Mouse (Mus musculus) gastrocnemius, adult 18-20 months (tissue): ENCODE results near the gene Lrrk1. TPM values are rescaled to one million over a fixed set of nuclear protein-coding genes. Genes with fewer than 3 reads are reported as not detected.

ENCODE experiments used
- DNase-seq: peaks from one replicate; pipeline ENCODE4 v3.0.0; 2021; ENCODE audit warnings: low spot score
- total RNA-seq, 2 experiments: library from RNA; stranded (reverse); gene quantifications; 2 replicates each; pipeline ENCODE4 v1.2.3; 2021

Gene Lrrk1
- total RNA-seq, 2 experiments from 2014 or later, result 2.8 to 3.4 TPM

DNA sequence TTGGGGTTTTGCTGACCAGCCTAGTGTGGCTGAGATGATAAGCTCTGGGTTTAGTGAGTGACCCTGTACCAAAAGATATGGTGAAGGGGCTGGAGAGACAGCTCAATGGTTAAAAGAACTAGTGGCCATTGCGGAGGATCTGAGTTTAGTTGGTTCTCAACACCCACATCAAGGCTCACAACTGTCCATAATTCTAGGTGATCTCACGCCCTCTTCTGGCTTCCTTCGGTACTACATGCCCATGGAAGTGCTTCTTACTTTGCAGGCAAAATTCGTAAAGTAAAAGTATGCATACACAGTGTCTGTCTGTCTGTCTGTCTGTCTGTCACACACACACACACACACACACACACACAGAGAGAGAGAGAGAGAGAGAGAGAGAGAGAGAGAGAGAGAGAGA lies 45.8 kb downstream of the Lrrk1 start:
- peak; percentile 80 for DNase-seq

DNA sequence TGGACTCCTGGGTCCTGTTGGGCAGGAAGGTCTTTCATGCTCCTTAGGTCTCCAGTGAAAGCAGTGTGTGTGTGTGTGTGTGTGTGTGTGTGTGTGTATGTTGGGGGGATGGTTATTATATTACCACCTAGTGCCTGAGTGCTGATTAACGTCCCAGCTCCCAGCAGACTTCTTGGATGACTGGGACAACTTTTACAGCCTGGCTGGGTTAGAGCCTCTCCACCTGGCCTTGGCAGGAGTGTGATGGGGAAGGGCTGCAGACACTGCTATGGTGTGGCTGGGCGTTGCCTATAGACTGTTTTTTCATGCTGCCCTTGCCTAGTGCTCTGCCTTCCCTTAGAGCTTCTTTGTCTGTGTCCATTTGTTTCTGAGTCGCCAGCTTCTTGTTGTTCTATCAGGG lies 48.1 kb downstream of the Lrrk1 start:
- DNase-seq, result no peak

DNA sequence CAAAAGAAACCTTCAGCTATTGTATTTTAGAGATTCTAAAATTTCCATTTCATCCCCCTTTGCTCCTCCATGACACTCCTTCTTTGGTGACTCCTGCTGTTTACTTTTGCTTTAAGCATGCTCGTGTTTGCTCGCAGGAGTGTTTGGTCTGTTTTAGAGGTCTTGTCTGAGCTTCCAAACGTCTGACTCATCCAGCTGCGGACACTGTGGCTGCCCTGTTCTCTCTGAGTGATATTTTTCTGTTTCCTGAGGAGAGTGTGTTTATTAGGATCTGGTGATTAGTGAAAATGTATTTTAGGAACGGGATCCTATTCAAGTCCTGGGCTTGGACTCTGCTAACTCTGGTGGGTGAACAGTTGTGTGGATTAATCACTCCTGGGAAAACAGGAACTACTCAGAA lies 48.5 kb downstream of the Lrrk1 start:
- DNase-seq, result peak; percentile 24

DNA sequence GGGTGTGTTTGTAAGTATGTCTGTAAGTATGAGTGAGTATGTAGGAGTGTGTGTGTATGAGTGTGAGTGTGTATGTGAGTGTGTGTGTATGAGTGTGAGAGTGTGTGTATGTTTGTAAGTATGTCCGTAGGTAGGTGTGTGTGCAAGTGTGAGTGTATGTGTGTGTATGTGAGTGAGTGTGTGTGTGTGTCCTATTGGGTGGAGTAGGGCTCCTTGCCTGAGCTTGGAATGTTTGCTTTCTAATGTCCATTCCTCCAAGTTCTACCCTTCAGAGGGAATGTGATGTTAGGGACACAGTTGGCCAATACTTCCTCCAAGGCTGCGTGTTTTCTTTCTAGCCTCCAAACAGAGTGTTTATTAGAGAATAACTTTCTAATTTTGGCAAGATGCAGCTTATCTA lies 51.2 kb downstream of the Lrrk1 start:
- DNase-seq, result no peak

DNA sequence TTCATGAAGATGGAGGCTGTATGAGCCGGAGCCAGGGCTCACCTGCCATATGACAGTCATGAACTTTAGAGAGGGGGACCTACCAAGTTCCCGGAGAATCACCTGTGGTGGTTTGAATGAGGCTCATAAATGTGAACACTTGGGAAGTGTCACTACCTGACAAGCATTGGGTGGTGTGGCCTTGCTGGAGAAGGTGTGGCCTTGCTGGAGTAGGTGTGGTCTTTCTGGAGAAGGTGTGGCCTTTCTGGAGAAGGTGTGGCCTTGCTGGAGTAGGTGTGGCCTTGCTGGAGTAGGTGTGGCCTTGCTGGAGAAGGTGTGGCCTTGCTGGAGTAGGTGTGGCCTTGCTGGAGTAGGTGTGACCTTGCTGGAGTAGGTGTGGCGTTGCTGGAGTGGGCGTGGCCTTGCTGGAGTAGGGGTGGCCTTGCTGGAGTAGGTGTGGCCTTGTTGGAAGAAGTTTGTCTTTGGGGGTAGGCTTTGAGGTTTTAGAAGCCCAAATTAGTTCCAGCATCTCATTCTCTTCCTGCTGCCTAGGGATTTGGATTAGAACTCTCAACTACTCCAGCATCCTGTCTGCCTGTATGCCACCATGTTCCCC lies 54.1 kb downstream of the Lrrk1 start:
- DNase-seq, result no peak

GRCm38 (mm10) chr7:66332340-66332739 lies 55.8 kb downstream of the Lrrk1 start:
- DNase-seq, result peak; percentile 53

GRCm38 (mm10) chr7:66330610-66331009 lies 57.5 kb downstream of the Lrrk1 start:
- no peak for DNase-seq

DNA sequence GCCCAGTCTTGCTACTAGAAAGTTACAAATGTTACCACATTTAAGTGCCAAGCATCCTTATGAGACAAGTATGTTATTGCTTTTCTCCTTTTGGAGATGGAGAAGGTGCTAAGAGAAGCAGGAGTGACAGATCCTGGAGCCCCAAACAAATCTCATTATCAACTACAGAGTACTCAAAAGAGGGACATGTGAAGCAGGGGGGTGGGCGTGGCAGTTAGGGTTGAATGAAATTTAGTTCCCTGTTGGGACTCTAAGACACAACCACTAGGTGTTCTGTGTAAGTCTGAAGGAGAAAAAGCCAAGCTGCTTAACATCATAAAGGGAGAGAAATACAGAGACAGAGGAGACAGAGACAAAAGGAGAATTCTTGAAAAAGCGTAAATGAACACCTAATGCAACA lies 60.6 kb downstream of the Lrrk1 start:
- no peak for DNase-seq

GRCm38 (mm10) chr7:66325419-66326053 lies 62.6 kb downstream of the Lrrk1 start:
- DNase-seq, result no peak

DNA sequence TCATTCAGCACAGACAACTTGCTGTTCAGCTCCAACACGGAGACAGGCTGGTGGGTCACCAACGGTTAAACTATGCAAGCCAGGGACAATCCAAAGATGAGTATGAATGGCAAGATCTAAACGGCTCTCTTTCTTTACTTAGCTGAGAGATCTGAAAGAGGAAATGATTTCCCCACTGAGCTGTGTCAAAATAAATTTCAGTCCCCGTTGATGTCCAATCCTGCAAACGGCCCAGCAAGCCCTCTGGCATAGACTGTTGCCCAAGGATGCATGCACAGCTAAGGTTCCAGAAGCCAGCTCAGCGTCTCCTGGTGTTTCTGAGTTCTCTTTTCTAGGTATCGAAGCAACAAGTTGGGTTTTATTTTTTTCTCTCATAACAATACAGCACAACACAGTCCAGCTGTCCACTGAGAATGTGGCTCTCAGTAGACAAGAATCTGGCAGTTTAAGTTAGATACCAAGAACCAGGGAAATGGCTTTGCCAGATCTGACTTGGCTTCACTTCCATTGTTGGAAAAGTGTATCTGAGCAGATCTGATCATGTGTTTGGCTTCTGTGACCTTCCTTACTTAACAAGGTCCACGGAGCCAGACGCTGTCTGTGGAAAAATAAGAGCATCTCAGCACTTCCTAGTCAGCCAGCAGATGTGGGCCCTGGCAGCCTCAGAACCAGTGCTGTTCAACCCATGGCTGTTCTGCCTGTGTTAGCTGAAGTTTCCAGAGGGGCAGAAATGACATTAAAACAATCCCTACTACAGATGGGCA lies 64.7 kb downstream of the Lrrk1 start:
- DNase-seq, result peak; percentile 54

DNA sequence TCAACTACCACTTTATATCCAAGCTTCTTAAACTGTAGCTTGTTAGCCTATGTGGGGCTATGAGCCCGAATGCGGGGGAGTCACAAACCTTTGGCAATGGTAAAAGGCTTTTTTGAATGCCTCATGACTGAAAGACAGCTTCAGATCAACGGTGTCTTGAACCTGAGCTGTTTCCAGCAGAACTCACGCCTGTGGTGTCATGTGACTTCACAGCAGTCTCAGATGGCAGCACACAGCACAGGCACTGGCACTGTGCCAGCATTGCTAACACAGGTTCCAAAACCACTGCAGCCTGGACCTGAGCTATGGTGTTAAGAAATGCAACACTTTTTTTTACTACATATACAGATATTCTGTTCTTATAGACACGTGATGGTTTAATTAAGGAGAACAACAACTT lies 67.2 kb downstream of the Lrrk1 start:
- DNase-seq, result no peak

- no peak for DNase-seq
Measured at GRCm38 (mm10) chr7:66318147-66318546, 70.0 kb downstream of the Lrrk1 start.

- peak; percentile 70 for DNase-seq
Measured at GRCm38 (mm10) chr7:66310670-66311656, 77.2 kb downstream of the Lrrk1 start.

DNA sequence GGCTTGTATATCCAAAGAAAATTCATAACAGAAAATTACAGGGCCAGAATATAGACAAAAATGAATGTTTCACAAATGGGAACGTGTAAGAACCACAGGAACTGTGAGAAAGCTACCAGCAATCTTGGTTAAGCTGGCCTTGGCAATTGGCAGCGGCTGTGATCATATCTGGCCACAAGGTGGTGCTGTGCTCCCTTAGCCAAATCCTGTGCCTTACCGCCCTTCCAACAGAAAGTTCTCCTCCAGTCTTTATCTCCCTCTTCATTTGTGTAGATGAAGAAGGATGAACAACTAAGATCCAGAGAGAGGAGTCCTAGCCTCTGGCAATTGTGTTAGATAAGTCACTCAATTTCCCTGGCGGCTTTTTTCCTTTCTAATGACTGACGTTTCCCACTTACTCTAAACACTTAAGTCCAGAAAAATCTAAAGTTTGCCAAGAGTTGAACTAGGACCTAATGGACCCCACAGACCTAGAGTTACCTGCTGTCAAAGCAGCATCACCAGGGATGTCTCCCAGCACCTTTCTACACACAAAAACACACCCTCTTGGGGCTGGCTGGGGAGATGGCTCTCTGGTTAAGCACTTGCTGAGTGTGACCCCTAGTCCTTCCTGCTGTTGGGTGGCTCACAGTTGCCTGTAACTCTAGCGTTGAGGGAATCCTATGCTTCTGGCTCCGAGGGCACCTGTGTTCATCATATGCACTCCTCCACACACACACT lies 78.0 kb downstream of the Lrrk1 start:
- peak; percentile 66 for DNase-seq

DNA sequence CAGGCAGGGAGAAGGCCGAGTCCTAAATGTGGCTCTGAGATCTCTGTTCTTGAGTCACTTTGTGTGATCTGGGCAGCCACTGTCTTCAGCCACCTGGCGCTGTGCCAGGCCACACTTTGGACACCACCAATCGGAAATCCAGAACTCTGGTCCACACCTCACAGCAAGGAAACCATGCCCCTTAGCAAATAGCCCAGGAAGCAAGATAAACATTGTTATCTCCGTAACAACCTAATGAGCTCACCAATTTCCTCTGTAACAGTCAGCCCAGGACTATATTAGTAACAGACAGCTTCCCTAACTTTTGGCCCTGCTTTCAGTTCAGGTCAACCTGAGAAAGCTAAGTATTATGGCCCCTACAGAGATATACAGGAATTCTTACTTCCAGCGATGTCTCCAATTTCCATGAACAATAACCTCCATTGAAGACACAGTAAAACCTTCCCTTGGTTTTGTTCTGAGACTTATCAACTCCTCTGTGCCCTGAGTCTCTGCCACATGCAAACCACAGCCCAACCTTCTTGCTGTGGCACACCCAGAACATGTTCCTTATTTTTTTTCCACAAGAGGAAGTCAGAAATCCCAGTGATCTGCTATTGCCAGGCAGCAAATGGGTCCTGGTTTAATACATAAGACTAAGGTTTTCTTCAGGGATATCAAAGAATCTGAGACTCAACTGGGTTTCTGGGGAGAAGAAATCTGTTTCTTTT lies 78.8 kb downstream of the Lrrk1 start:
- DNase-seq, result no peak

DNA sequence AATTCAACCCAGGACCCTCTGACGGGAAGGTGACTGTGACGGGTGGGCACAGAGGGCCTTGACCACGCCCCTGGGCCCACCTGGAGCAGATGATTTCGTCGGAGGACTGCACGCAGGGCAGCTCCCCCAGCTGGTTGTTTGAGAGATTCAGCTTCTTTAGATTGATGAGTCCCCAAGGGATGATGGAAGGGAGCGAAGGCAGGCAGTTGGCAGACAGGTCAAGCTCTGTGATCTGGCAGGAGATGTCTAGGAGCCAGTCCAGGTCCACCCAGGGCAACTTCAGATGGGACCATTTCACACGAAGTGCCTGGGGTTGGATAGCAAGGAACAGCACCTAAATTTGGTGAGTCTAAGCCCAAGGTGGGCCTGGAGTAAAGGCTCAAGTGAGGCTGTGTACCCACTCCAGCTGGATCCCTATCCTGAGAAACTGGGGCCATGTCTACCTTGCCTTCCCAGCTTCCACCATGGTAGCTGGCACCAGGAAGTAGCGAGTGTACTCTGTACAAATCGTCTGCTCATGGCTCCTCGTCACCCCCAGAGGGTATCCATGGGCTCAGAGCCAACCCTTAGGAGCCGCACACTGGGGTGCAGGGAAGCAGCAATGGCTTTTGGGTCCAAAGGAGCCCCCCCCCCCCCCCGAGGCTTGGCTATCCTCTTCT lies 79.4 kb downstream of the Lrrk1 start:
- DNase-seq, result no peak

GRCm38 (mm10) chr7:66307791-66308190 lies 80.4 kb downstream of the Lrrk1 start:
- DNase-seq, result no peak

DNA sequence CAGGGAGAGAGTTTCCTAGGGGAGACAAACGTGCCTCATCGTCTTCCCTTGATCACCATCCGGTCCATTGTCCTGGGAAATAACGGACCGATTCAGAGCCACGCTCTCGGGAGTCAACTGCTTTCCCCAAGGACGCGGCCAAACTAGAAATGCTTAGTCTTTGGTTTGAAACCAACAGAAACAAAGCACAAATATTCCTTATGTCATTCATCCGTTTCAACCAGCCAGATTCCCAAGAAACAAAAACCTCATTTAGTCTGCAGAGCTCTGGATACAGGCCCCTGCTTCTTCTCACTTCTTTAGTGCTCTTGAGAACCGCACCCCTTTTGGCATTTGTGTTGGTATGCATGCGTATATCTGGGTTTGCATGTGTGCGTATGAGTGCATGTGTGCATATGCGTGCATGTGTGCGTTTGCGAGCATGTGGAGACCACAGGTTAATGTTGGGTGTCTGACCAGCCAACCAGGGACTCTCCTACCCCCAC lies 82.4 kb downstream of the Lrrk1 start:
- DNase-seq, result no peak

DNA sequence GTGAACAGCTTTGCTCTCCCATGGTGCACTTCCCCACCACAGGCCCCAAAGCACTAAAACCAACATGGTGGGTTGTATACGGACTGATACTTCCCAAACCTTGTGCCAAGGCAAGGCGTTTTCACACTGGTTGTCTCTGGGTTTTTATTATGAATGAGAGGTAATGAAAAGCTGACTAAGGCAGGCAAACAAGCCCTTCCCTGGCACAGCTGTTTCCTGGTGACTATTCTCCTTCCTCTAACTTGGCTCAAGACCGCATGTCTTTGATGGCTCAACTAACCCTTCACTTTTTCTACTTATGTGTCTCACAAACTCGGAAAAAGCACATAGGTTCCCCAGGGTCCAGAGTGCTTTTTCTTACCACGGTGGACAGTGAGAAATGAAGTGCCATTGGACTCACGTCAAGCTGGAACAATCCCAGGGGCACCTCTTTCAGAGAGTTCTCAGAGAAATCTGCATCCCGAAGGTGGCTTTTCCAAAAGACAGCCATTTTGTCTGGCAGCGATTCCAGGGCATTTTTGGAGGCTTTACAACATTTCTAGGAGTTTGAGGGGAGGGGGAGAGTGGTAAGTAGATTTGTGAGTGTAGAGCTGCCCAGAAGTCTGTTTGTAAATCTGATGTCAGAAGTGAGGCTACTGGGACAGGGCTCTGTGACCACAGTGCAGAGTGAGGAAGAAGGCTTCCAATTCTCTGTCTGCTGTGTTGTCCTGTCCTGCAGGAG lies 83.0 kb downstream of the Lrrk1 start:
- DNase-seq, result no peak
